Mouse (Mus musculus): Measurements from ENCODE around the gene Ebna1bp2.
A peak's percentile ranks its signal among the peaks of the same experiment; 100 is the strongest.

Ebna1bp2 gene

GRCm38 (mm10) chr4:118620279-118620966 is at the start of gene Ebna1bp2, which contains the start of gene Cfap57:
Gene Ebna1bp2 (plus strand): TSS chr4:118620799.
Gene Cfap57 (minus strand): TSS chr4:118620777.
- ATAC-seq (ENCODE audit: low TSS enrichment): peak; percentile 100

DNA sequence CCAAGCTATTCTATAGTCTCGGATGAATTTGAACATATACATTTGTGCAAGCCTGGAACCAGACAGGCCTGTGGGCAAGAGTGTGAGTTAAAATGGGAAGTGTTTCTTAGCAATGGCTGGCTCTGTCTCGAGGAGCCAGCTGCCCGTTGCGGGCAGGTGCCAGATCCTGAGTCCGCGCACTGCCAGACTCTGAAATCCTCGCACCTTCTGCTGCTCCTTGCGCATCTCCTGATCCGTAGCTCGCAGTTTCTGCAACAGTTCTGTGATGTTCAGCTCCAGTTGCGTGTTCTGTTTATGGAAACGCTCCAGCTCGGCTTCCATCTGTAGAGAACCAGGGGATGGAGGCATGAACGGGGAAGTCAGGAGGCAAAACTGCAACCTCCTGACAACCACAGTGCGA is 49.2 kb upstream of the Ebna1bp2 start:
- peak; percentile 83 for ATAC-seq (ENCODE audit: low TSS enrichment)

DNA sequence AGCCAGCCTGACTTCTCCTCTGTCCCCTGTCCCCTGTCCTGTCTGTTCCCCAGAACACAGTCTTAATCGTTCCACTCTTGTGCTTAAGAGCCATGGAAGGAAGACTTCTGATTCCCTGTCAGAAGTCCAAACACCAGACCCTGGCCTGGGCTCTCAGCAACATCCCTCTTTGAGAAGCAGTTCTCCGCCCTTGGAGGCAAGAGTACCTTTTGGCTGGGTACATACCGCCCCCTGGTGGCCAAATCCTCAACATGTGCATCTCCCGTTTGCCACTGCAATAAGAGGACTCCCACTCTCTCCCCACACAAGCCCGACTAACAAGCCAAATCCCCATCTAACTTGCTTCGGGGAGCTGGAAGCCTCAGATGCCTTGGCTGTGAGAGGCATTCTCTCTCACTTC is 44.5 kb upstream of the Ebna1bp2 start:
- ATAC-seq (ENCODE audit: low TSS enrichment): peak; percentile 84

GRCm38 (mm10) chr4:118579313-118579712 is 41.3 kb upstream of the Ebna1bp2 start:
- ATAC-seq (ENCODE audit: low TSS enrichment): no peak

DNA sequence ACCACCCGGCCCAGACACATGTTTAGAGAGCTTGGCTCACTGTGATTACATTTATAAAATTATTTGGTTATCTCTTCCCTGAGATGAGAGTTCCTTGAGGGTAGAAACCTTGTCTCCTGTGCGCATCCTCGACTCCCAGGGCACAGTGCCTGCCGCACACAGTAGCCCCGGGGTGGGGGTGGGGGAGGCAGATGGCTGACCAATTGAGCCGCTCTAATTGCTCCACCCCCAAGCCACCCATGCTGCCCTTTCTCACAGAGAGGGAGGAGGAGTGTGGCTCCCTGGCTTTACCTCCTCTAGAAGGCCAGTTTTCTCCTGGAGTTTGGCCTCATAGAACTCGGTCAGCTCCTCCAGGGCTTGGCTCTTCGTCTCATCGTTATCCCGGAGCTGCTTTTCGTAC is 39.1 kb upstream of the Ebna1bp2 start:
- ATAC-seq (ENCODE audit: low TSS enrichment): no peak

- no peak for ATAC-seq (ENCODE audit: low TSS enrichment)
Observed at GRCm38 (mm10) chr4:118582629-118583028, 38.0 kb upstream of the Ebna1bp2 start.

- ATAC-seq (ENCODE audit: low TSS enrichment): no peak
Observed at GRCm38 (mm10) chr4:118589053-118589732, 31.4 kb upstream of the Ebna1bp2 start.

DNA sequence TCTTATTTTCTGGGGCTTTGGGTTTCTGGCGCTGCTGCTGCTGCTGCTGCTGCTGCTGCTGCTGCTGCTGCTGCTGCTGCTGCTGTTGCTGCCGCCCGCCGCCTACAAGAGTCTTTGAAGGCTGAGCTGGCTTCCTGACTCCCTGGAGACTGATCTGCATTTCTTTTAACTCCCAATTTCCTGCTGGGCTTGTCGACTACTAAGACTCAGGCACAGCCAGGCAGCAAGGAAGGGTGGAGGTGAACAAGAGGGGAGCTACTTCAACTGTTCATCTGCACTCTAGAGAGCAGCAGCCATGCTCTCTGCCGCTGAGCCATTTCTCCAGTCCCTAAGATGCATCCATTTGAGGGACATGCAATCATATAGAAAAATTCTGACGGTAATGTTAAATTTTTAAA is 30.9 kb upstream of the Ebna1bp2 start:
- ATAC-seq (ENCODE audit: low TSS enrichment): no peak

- no peak for ATAC-seq (ENCODE audit: low TSS enrichment)
Observed at GRCm38 (mm10) chr4:118604065-118604464, 16.5 kb upstream of the Ebna1bp2 start.

DNA sequence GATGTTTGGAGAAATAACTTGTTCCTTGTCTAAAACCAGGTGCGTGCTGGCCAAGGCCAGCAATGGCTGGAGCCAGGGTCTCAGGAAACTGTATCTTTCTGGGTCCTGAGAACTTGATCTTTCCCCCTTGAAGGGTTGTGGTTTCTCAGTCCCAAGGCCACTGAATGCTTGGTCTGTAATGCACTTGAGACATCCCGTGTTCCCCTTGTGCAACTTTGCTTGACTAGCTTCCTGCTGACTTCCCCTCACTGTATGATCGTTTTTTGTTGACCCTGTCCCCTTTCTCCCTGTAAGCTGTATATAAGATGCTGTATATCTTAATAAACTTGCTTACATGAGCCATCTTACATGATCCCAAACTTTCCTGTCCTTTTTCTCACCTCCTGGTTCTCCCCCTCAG is 10.8 kb upstream of the Ebna1bp2 start:
- no peak for ATAC-seq (ENCODE audit: low TSS enrichment)

DNA sequence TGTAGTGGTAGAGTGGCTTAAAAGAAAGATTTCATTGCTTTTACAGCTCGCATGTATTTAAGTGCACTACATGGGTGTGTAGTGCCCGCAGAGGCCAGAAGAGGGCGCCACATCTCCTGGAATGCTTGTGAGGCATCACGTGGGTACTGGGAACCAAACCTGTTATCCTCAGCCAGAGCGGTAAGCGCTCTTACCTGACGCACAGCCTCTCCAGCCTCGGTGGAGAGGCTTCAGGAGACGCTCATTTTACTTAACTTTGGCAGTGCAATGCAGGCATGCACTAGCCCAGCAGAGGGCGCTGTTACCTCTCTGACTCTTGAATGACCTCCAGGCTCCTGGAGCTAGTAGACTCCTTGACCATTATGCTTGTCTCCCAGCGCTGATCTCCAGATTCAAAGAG is 8.0 kb upstream of the Ebna1bp2 start:
- ATAC-seq (ENCODE audit: low TSS enrichment): no peak

- no peak for ATAC-seq (ENCODE audit: low TSS enrichment)
Observed at GRCm38 (mm10) chr4:118615412-118615811, 5.2 kb upstream of the Ebna1bp2 start.

DNA sequence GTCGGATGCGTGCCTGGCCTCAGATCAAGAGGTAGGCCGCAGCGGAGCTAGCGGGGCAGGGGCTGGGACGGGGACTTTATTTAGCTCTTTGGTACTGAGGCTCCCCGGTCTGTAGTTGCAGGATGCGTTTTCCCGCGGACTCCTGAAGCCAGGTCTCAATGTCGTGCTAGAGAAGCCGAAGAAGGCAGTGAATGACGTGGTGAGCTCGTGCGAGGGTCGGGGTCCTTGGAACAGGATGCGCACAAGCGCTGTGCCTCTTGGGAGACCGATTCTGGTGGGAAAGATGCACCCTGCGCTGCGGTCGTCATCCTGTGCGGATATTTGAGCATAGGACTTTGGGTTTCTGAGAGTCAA is 345 bp downstream of the Ebna1bp2 start:
- ATAC-seq (ENCODE audit: low TSS enrichment): no peak; the same call in 1 of the 2 replicates

DNA sequence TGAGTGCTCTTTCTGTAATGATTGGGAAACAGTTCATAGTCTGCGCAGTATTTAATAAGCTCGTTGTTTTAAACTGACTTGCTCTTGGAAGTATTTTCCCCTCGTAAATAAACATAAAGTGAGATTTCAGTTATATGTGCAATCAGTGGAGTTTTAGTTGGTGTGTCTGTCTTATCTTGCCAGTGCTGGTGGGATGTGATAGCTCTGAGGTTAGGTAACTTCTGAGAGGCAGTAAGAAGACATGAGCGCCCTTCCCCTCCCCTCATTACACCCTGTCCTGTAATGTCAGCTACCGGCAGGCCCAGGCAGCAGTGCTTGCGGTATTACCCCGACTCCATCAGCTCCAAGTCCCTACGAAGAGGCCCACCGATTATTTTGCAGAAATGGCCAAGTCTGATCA is 1.2 kb downstream of the Ebna1bp2 start:
- no peak for ATAC-seq (ENCODE audit: low TSS enrichment)

GRCm38 (mm10) chr4:118630261-118630660 is 9.7 kb downstream of the Ebna1bp2 start:
- ATAC-seq (ENCODE audit: low TSS enrichment): no peak

DNA sequence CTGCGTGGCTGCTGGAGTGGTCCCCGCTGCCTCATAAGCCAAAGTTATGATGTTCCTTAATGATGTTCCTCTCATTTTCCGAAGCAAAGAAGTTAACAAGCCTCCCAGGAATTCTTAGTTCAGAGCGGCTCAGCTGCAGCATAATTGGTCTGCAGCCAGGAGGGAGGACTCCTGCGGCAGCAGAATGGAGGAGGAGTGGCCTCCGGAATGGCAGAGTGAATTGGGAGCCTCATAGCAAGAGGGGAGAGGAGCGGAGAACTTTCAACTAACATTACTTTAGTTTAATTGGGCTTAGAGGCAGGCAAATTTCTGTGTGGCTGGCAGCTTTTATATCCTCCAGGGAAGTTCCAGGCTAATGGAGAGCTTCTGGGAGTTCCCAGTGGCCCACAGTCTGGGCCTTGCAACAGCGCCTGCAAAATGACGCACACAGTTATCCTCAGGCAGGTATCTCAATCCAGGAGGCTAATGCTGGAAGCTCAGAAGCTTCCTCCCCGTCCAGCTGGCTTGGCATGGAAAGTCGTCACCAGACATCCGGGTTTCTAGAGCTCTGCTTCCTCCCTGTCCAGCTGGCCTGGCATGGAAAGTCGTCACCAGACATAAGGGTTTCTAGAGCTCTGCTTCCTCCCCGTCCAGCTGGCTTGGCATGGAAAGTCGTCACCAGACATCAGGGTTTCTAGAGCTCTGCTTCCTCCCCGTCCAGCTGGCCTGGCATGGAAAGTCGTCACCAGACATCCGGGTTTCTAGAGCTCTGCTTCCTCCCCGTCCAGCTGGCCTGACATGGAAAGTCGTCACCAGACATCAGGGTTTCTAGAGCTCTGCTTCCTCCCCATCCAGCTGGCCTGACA is 22.0 kb downstream of the Ebna1bp2 start:
- ATAC-seq (ENCODE audit: low TSS enrichment): no peak; the same call in 1 of the 2 replicates

- 0 out of 2 replicates have a peak, but pooled peaks have one; percentile 47 for ATAC-seq (ENCODE audit: low TSS enrichment)
Observed at GRCm38 (mm10) chr4:118645234-118645633, 24.6 kb downstream of the Ebna1bp2 start.

DNA sequence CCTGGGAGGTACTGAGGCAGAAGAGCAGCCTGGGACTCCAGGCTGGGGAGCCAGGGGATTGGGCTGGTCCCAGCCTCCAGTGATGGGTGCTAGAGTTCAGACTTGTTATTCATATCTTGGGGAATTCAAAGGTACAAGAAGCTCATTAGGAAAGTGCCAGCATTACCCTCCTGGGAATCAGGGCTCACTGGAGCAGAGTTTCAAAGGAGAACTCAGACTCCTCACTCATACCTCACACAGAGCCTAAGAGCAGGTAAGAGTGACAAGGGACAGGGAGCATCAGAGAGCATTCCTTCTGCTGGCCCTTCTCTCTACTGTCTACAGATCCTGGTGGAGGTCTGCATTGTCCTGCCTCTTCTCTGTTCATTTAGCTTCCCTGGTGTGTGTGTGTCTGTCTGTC is 38.1 kb downstream of the Ebna1bp2 start, which contains the start of gene Olfr62:
TSS of gene Olfr62 (plus strand) at position 301 of the 400 bp plus-strand sequence.
- no peak for ATAC-seq (ENCODE audit: low TSS enrichment)
